Mouse (Mus musculus) neural tube, embryonic 12.5 days (tissue): ENCODE data around the gene Acsbg1. TPM values are rescaled to one million over a fixed set of nuclear protein-coding genes. Genes with fewer than 3 reads are reported as not detected.

Source experiments
- ATAC-seq: fragments of 200-750 bp; cut with Nextera tagmentation; 2 replicates; pipeline ENCODE4 v1.8.0; 2017; ENCODE audit warnings: low read depth, mild to moderate bottlenecking, moderate TSS enrichment, moderate library complexity; ENCODE audit not compliant: low FRiP score
- H3K27ac ChIP-seq: fragments of 300-500 bp; sonication (generic); 2 replicates; pipeline ENCODE4 v1.5.1; 2016
- H3K27me3 ChIP-seq: fragments of 300-500 bp; sonication (generic); replicated peaks from 2 replicates; pipeline ENCODE4 v1.6.1; 2016; ENCODE audit warnings: mild to moderate bottlenecking
- H3K36me3 ChIP-seq: fragments of 300-500 bp; sonication (generic); 2 replicates; pipeline ENCODE4 v1.6.1; 2016; ENCODE audit warnings: mild to moderate bottlenecking
- H3K4me1 ChIP-seq: fragments of 300-500 bp; sonication (generic); 2 replicates; pipeline ENCODE4 v1.6.1; 2016
- H3K4me2 ChIP-seq: fragments of 300-500 bp; sonication (generic); replicated peaks from 2 replicates; pipeline ENCODE4 v1.6.1; 2016; ENCODE audit warnings: mild to moderate bottlenecking
- H3K4me3 ChIP-seq: fragments of 300-500 bp; sonication (generic); 2 replicates; pipeline ENCODE4 v1.5.1; 2016
- H3K9ac ChIP-seq: fragments of 300-500 bp; sonication (generic); 2 replicates; pipeline ENCODE4 v1.6.1; 2016; ENCODE audit warnings: mild to moderate bottlenecking
- H3K9me3 ChIP-seq: fragments of 300-500 bp; sonication (generic); 2 replicates; pipeline ENCODE4 v1.6.1; 2016; ENCODE audit warnings: mild to moderate bottlenecking
- WGBS: fragments of 180-500 bp; shearing (Covaris S2); methylation state at CpG from one replicate; pipeline ENCODE4 v1.1.7; 2016; 5-methylcytosine and 5-hydroxymethylcytosine counted together
- polyA plus RNA-seq: library from polyadenylated mRNA; unstranded; fragments of >200 nt; fragmentation: Nextera tagmentation; extraction: Ambion mirVana; gene quantifications from 2 replicates; pipeline ENCODE4 v1.2.1, GENCODE M21; 2016

Acsbg1 gene
- polyA plus RNA-seq, 1 experiment from 2014 or later: 10.1 TPM

GRCm38 (mm10) chr9:54639192-54639591, 22.5 kb downstream of the Acsbg1 start:
- H3K9ac ChIP-seq: no peak overlapping the region
- H3K4me1 ChIP-seq: no peaks in the 10 kb centered on the region
- H3K27ac ChIP-seq: no peak overlapping the region
- ATAC-seq: no peak
- WGBS: 68% methylated on average over 2 of the region's 2 CpGs
- H3K4me2 ChIP-seq: no peak overlapping the region
- no peaks in the 10 kb centered on the region for H3K27me3 ChIP-seq
- no peaks in the 10 kb centered on the region for H3K36me3 ChIP-seq
- H3K9me3 ChIP-seq: no peaks in the 10 kb centered on the region
- no peak overlapping the region for H3K4me3 ChIP-seq

DNA sequence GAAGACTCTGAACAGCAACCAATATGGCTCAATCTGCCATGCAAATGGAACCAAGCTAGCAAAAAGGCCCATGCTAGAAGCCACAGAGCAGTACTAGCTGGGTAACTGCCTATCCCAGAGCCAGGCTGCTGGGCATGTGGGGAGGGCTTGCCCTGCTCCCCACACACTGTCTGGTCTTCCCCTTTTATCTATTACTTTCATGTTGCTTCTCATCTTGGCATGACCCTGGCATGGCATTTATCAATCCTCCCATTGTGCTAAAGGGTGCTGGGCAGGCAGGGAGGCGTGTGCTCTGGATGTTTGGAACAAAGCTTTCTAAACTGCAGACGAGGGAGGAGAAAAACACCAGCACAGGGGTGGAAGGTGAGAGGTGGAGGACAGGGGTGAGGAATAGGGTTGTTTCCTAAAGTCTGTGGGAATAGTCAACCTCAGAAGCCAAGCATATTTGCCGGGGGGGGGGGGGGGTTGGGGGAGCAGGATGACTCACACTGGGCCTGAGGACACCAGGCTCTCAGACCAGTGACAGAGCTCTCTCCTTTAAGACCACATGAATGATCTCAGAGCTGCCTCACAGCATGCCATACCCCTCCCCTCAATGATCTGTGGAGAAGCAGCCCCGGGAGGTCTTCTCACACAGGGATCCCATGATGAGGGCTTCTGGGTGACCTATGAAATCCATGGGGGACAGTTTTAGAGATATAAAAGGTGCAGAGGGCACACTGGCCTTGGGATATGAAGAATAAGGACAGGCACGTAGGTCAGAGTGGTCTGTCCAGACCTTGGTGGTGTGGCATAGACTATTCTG, 24.0 kb downstream of the Acsbg1 start:
- WGBS: 65% methylated on average over 5 of the region's 5 CpGs
- H3K4me2 ChIP-seq: no peak overlapping the region
- H3K9me3 ChIP-seq: no peaks in the 10 kb centered on the region
- H3K36me3 ChIP-seq: no peaks in the 10 kb centered on the region
- H3K27me3 ChIP-seq: no peaks in the 10 kb centered on the region
- H3K27ac ChIP-seq: no peak overlapping the region
- H3K9ac ChIP-seq: no peak overlapping the region
- no peaks in the 10 kb centered on the region for H3K4me1 ChIP-seq
- ATAC-seq: no peak
- no peak overlapping the region for H3K4me3 ChIP-seq

DNA sequence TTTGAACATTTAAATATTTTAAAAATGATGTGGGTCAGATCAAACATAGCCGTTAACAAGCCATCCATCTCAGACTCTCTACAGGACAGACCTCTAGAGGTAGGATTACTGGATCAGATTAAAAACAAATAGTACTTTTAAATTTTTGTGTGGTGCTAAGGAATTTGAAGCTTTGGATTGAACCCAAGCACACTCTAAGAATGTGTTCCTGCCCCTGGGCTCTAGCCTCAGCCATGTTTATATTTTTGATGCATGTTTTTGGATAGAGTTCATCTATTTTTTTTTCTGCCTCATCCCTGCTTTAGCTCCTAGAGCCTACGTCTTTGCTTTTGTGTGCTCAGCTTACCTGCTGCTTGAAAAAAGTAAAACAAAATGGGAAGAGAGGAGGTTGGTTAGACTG, 28.3 kb downstream of the Acsbg1 start:
- no peaks in the 10 kb centered on the region for H3K9me3 ChIP-seq
- 90% methylated on average over 2 of the region's 2 CpGs for WGBS
- no peak for ATAC-seq

GRCm38 (mm10) chr9:54630905-54631304, 30.8 kb downstream of the Acsbg1 start:
- no peak for ATAC-seq

More for the DNA sequence above, 28.3 kb downstream of the Acsbg1 start:
- H3K27me3 ChIP-seq: no peaks in the 10 kb centered on the region
- no peak overlapping the region for H3K9ac ChIP-seq
- H3K27ac ChIP-seq: no peak overlapping the region
- H3K4me1 ChIP-seq: no peaks in the 10 kb centered on the region
- no peaks in the 10 kb centered on the region for H3K36me3 ChIP-seq
- no peak overlapping the region for H3K4me3 ChIP-seq
- no peak overlapping the region for H3K4me2 ChIP-seq

DNA sequence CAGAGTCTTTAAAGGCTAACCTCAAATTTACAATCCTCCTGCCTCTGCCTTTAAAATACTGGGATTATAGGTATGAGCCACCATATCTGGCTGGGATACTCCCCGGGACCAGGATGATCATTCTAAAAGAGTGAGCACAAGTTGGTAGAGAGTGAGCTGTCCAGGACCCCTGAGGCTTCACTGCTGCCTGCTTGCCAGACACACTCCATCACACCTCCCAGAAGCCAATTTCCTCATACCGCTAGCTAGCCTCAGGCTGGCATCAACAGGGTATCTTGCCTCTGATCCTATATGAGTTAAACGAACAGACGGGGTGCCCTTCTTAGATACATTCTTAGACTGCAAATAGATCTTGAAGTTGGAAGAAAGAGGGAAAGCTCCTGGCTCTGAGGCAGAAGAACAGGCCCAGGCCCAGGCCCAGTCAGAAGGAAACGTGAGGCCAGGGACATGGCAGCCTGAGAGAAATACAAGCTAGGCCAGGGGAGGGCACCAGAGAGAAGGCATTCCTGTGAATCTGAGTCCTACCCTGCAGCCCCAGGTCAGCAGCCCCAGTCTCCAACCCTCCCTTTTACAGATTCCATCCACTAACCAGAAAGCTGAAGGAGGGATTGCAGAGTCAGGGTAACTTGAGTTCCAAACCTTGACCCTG, 31.9 kb downstream of the Acsbg1 start:
- Histone ChIP-seq H3K27ac (no peak overlapping the region), H3K4me3 (no peak overlapping the region), H3K4me1 (no peaks in the 10 kb centered on the region), H3K4me2 (no peak overlapping the region), H3K9ac (no peak overlapping the region), H3K9me3 (no peaks in the 10 kb centered on the region), H3K36me3 (no peaks in the 10 kb centered on the region), H3K27me3 (no peaks in the 10 kb centered on the region)
- WGBS: 89% methylated on average over 5 of the region's 5 CpGs
- ATAC-seq: no peak

More at GRCm38 (mm10) chr9:54630905-54631304, 30.8 kb downstream of the Acsbg1 start:
- H3K36me3 ChIP-seq: no peaks in the 10 kb centered on the region
- H3K27me3 ChIP-seq: no peaks in the 10 kb centered on the region
- no peaks in the 10 kb centered on the region for H3K9me3 ChIP-seq
- no peak overlapping the region for H3K4me2 ChIP-seq
- no peak overlapping the region for H3K9ac ChIP-seq
- H3K4me1 ChIP-seq: no peaks in the 10 kb centered on the region
- H3K4me3 ChIP-seq: no peak overlapping the region
- H3K27ac ChIP-seq: no peak overlapping the region

DNA sequence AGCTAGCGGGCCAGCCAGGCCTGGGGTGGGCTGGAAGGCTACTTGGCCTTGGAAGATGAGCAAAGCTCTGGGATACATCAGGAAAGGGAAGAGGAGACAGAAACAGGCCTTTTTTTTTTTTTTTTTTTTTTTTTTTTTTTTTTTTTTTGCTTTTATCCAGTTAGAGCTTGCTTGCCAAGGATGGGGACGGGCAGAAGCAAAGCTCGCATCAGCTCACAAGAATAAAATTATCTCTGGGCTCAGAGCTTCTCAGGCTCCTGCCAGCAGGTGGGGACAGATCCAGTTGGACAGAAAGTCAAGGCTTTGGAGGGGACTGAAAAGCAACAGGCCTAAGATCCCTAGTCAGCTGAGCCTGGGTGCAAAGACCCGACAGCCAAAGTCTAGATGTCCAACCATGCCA, 32.9 kb downstream of the Acsbg1 start:
- Histone ChIP-seq H3K27me3 (no peaks in the 10 kb centered on the region), H3K9me3 (no peaks in the 10 kb centered on the region), H3K36me3 (no peaks in the 10 kb centered on the region), H3K4me3 (no peak overlapping the region), H3K4me1 (no peaks in the 10 kb centered on the region), H3K9ac (no peak overlapping the region), H3K27ac (no peak overlapping the region), H3K4me2 (no peak overlapping the region)
- WGBS: 93% methylated on average over 4 of the region's 4 CpGs
- ATAC-seq: no peak

- Histone ChIP-seq H3K36me3 (no peaks in the 10 kb centered on the region), H3K9me3 (no peaks in the 10 kb centered on the region), H3K4me3 (no peak overlapping the region), H3K27ac (no peak overlapping the region), H3K9ac (no peak overlapping the region), H3K4me1 (no peaks in the 10 kb centered on the region), H3K27me3 (no peaks in the 10 kb centered on the region), H3K4me2 (no peak overlapping the region)
- 94% methylated on average over 5 of the region's 5 CpGs for WGBS
- no peak for ATAC-seq
Measured at GRCm38 (mm10) chr9:54627240-54627639, 34.4 kb downstream of the Acsbg1 start.

DNA sequence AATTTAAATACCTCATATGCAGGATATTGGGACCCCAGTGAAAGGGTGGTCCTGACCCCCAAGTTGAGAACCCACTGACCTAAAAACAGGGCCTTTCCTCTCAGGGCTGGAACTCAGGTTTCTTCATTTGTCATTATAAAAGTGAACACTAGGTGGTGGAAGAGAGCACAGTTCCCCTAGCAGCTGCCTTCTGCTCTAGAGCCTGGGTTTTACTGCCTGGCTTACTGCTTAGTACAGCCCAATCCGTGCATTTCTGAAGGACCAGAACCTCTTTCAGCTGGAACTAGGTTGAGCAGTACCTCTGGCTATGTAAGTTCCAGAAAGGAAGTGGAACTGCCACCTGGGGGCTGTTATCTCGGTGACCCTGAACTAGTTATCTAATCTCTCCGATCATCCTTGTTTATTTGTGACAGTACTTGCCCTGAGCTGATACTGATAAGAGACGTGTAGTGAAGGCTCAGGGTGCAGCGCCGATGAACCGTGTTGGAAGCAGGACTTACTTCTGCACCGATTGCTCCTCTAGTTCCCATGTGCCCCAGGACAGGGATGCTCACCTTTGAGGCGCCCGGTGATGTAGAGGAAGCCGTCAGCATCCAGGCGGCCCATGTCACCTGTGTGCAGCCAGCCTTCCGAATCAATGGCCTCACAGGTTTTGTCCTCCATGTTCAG, 47.4 kb downstream of the Acsbg1 start:
- Histone ChIP-seq H3K36me3 (no peaks in the 10 kb centered on the region), H3K27ac (no peak overlapping the region), H3K27me3 (no peaks in the 10 kb centered on the region), H3K4me1 (no peaks in the 10 kb centered on the region), H3K9me3 (no peaks in the 10 kb centered on the region), H3K9ac (no peak overlapping the region), H3K4me3 (no peak overlapping the region), H3K4me2 (no peak overlapping the region)
- WGBS: 77% methylated on average over 13 of the region's 13 CpGs
- peak; percentile 61; the same call in 1 of the 2 replicates for ATAC-seq

DNA sequence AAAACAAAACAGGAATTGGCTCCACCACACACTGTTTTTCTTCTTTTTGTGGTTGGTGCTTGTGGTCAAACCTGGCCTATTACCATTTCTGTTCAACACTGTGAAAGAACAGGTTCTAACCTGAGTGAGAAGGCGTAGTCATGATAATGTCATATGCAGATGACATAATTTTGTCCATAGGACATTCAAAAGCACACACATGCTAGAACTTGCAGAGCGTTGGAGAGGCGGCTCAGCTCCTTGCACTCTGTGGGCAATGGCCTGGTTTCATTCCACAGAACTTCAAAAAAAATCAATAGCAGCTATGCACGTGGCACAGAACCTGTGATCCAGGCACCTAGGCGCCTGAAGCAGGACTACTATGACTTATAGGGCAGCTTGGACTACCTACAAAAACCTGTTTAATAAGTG, 48.9 kb downstream of the Acsbg1 start:
- Histone ChIP-seq H3K9me3 (no peaks in the 10 kb centered on the region), H3K4me3 (no peak overlapping the region), H3K36me3 (no peaks in the 10 kb centered on the region), H3K27me3 (no peaks in the 10 kb centered on the region), H3K4me1 (no peaks in the 10 kb centered on the region), H3K9ac (no peak overlapping the region), H3K27ac (no peak overlapping the region), H3K4me2 (no peak overlapping the region)
- 90% methylated on average over 5 of the region's 5 CpGs for WGBS
- no peak for ATAC-seq

DNA sequence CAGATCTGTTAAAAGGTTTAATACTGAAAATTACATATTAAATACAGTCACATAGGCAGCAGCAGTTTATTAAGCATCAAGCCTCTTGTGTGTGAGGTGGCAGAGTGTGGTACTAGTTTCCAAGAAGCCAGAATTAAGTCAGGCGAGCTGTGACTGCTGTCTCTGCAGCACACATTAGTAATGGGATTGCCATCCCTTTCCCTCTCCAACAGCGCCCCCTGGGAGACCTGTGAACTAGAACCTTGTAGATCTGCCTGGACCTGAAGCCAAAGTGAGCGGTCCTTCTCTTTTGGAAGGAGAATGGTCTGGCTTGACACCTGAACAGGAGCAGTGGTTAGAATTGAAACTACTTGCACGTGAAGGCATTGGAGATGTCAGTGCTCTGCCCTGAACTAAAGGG, 56.8 kb downstream of the Acsbg1 start:
- WGBS: 56% methylated on average over 4 of the region's 4 CpGs
- no peak overlapping the region for H3K4me3 ChIP-seq
- no peak overlapping the region for H3K27ac ChIP-seq
- no peaks in the 10 kb centered on the region for H3K9me3 ChIP-seq
- H3K36me3 ChIP-seq: peaks cover 46% of the 10 kb centered on the region
- no peak for ATAC-seq
- H3K4me2 ChIP-seq: no peak overlapping the region
- no peaks in the 10 kb centered on the region for H3K27me3 ChIP-seq
- H3K4me1 ChIP-seq: no peaks in the 10 kb centered on the region
- no peak overlapping the region for H3K9ac ChIP-seq

- peaks cover 52% of the 10 kb centered on the region for H3K36me3 ChIP-seq
Measured at GRCm38 (mm10) chr9:54604131-54604654, 57.5 kb downstream of the Acsbg1 start.

GRCm38 (mm10) chr9:54602916-54603315, 58.8 kb downstream of the Acsbg1 start:
- Histone ChIP-seq H3K36me3 (peaks cover 65% of the 10 kb centered on the region), H3K4me1 (no peaks in the 10 kb centered on the region), H3K27ac (no peak overlapping the region), H3K27me3 (no peaks in the 10 kb centered on the region), H3K4me3 (no peak overlapping the region), H3K9me3 (no peaks in the 10 kb centered on the region), H3K9ac (no peak overlapping the region), H3K4me2 (no peak overlapping the region)
- no peak for ATAC-seq
- WGBS: 66% methylated on average over 7 of the region's 7 CpGs

More at GRCm38 (mm10) chr9:54604131-54604654, 57.5 kb downstream of the Acsbg1 start:
- H3K4me1 ChIP-seq: no peaks in the 10 kb centered on the region
- 73% methylated on average over 5 of the region's 5 CpGs for WGBS
- H3K4me2 ChIP-seq: no peak overlapping the region
- H3K27ac ChIP-seq: no peak overlapping the region
- no peak overlapping the region for H3K4me3 ChIP-seq
- no peaks in the 10 kb centered on the region for H3K27me3 ChIP-seq
- ATAC-seq: no peak
- H3K9me3 ChIP-seq: no peaks in the 10 kb centered on the region
- no peak overlapping the region for H3K9ac ChIP-seq
